Mouse (Mus musculus) embryo, embryonic 10 days (tissue): ENCODE measurements around the gene Gm7075.
"Not testable (repeated sequence)": the region's sequence is repeated elsewhere in the genome, so short reads cannot be mapped to it uniquely, and the experiment has no call there.

Experiments
- DNase-seq: peaks from one replicate; pipeline ENCODE4 v3.0.0-alpha.2; 2015; ENCODE audit warnings: low spot score

The Gm7075 gene

GRCm38 (mm10) chr10:63421739-63422735, at the start of gene Gm7075:
Gene Gm7075, minus strand, starts transcription at chr10:63421789.
- peak; percentile 63 for DNase-seq

DNA sequence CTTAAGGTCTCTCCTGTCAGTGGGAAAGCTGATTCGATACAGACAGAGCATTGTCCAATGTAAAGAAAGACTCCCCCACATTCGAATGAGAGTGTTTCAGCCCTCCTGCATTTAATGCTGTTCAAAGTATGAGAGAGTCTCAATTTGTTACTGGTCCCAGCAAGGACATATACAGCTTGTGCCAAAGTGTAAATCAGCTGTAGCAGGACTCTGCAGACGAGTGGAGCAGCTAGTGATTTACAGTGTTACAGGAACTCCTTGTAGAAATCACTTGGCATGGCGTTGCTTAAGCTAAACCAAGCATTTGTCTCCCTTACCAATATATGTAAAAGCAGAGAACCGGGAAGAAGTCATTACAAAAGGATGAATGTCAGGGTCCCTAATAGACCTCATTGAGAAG, 39.3 kb upstream of the Gm7075 start:
- DNase-seq, result no peak

DNA sequence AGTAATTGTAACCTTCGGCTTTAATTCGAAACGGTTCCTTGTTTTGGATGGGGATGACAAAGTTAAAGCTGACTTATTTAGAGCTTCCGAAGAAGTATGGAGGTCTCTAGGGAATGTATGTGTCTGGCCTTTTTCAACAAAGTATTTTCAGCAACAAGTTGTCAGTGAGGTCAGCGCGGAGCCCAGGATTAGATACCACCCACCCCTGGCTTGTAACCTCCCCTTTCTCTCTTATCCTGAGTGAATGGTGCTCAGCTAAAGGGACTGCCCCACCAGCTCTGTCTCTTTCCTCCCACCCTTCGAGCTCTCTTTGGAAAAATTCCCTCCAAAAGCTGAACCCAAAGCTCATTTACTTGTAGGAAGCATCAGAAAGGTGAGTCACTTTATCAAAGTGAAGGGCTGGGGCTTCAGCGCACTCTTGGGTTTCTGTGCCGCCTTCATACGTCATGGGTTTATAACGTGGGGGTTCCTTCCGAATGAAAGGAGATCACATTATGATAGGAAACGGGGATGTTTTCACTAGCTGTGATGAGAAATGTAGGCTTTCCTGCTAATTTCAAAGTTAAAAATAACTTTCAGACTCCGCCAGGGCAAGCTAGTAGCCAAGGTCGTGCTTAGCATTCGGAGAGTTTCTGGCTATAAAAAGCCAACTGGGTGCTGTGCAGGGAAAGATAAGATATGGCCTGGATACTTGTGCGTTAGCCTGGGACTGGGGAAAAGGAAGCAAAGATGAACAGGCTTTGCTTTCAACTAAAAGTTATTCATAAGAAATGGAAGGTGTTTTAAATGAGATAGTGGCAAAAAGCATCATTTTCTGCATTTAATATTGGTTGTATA, 35.9 kb upstream of the Gm7075 start:
- DNase-seq, result no peak

DNA sequence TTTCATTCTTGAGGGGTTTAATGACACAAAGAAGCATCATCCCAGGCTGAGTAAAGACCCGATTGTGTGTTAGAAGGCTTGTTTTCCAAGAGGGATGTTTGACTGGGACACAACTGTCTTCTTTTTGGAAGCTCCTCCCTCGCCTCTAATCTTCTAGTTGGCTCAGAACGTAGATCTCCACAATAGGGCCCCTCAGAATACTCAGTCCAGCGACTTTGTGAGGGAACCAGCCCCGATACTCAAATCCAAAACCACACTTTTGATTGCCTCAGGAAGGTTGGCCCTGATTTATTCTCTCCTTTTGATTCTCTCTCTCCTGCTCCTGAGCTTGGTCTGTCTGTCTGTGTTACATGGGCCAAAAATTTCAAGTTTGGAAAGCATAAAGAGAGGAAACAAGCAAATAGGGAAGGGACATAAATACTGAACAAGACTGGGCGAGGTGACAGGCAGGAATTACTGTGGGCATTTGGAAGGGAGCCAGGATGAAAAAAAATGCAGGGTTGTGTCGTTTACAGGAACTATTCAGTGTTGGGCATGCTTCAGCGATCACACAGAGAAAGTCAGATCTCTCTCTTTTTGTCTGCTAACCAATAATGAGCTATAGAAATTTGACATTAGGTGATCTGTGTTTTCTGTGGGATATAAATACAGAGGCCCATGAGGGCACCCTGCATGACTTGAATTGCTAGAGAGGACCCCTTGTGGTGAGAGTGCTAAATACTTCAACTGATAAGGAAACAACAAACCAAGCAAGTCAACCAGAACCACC, 33.7 kb upstream of the Gm7075 start:
- DNase-seq, result no peak

DNA sequence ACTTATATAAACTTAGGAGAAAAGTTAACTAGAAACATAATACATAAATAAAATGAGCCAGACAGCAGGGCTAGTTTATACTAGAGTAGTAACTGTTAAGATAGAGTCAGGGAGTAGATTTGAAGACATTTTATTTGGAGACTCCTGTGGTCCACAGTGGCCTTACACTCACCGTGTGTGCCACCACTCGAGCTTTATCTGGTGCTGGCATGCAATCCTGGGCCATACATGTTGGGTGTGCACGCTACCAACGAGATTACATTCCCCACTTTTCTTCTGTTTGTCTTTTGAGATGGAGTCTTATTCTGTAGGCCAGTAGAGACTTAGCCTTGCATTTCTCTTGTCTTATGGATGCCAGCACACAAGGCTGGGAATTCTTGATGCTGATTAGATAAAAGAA, 32.3 kb upstream of the Gm7075 start:
- no peak for DNase-seq

DNA sequence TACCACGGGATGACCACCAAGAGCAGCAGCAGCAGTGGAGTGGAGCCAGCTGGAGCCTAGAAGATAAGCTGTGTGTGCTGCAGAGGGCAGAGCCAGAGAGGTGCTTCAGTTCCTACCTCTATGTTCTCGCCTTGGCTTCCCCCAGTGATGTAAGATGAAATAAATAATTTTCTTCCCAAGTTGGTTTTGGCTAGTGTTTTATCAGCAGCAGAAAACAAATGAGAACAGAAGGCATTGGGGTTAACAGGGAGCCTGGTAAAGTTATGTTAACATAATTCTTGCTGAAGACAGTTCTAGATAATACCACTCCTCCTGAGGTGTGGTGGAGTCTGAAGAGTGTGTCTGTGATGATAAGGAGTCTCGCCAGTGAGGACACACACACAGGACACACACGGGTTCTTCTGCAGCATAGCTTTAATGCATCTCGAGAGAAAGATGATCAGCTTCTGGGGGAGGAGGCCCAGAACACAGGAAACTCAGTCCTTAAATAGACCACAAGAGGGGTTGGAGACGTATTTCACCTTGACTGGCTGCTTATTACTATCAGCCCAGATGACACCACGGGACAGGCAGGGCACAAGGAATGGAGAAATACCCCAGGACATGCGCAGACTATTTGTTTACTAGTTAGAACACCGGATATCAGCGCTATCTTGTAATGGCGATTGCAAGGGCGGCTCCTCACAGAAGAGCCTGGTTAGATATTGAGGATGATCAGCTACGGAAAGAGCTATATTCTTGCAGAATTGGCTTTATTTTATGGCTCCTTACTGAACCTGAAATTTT, 23.2 kb upstream of the Gm7075 start:
- DNase-seq, result not testable (repeated sequence)

DNA sequence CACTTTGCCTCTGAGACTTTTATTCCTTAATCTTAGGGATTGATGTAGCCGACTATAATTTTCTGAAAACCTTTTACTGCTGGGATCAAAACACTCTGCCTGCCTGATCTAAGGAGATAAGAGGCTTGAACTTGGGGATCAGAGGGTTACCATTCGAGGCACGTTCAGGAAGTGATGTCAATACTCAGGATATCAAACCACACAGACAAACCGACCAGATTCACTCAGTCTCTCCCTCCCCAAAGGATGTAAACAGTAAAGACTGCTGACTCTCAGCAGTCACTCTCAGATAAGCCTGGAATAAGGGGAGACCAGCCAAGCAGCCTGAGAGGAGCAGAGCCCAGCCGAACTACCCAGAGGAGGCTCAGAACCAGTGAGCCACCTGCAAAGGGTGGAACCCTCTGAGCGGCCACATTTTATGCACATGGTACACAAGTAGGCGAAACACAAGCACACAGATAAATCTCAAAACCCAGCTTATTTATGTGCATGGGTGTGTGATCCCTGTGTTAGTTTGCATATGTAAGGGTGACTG, 18.2 kb upstream of the Gm7075 start:
- DNase-seq, result no peak

GRCm38 (mm10) chr10:63438736-63439262, 17.2 kb upstream of the Gm7075 start:
- DNase-seq, result no peak

DNA sequence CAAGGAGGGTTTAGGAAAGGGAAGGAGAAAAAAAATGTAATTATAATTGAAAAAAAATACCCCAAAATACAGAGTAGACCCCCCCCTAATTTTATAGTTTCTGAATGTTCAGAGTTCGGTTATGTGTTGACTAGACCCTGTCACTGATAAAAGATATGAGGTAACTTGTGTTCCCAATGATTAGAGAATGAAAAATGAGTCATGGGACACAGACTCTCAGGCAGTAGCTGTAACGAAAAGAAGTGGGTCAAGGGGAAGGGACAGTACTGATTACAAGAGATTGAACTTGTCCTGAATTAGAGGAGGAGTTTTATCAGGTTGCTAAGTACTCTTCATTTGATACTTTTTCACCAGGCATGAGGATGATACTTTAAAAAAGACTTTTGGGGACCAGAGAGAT, 11.3 kb upstream of the Gm7075 start:
- no peak for DNase-seq

DNA sequence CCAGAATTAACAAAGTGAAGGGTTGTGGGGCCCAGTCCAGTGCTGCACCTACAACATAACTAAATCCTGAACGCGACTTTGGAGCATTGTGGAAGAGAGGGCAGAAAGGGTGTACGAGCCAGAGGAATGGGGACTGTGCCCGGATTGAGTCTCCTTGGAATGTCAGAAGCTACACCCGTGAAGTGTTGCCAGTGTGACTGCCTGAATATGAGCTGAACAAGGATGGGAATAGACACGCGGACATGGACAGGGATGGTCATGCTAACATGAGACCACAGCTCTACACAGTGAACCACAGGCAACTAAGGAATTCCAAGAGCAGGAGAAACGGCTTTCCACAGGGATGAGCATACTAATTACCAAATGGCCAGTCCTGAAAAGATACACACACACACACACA, 10.5 kb upstream of the Gm7075 start:
- DNase-seq, result no peak

DNA sequence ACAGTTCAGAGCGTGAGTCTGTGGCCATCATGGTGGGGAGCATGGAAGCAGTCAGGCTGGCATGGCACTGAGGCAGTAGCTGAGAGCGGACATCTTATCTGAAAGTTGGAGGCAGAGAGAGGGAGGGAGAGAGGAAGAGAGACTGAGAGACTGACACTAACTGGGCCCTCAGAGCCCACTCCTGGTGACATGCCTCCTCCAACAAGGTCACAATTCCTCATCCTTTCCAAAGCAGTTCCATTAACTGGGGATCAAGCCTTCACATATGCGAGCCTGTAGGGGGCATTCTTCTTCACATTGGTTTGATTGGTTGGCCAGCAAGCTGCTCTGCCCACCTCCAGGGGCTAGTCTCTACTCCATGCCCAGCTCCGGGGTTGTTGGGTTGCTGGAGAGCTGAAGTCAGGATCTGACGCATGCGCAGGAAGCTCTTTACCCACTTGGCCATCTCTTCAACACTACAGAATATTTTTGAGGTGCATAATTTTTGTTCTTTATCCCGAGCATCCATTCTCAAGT, 9.7 kb upstream of the Gm7075 start:
- no peak for DNase-seq

- peak; percentile 95 for DNase-seq
Measured at GRCm38 (mm10) chr10:63429785-63430305, 8.3 kb upstream of the Gm7075 start, which contains the start of gene Ctnna3. Gene Ctnna3, plus strand, starts transcription at chr10:63430098.

- DNase-seq, result peak; percentile 95
Measured at GRCm38 (mm10) chr10:63429380-63429779, 7.8 kb upstream of the Gm7075 start.

- no peak for DNase-seq
Measured at GRCm38 (mm10) chr10:63429023-63429340, 7.4 kb upstream of the Gm7075 start.

DNA sequence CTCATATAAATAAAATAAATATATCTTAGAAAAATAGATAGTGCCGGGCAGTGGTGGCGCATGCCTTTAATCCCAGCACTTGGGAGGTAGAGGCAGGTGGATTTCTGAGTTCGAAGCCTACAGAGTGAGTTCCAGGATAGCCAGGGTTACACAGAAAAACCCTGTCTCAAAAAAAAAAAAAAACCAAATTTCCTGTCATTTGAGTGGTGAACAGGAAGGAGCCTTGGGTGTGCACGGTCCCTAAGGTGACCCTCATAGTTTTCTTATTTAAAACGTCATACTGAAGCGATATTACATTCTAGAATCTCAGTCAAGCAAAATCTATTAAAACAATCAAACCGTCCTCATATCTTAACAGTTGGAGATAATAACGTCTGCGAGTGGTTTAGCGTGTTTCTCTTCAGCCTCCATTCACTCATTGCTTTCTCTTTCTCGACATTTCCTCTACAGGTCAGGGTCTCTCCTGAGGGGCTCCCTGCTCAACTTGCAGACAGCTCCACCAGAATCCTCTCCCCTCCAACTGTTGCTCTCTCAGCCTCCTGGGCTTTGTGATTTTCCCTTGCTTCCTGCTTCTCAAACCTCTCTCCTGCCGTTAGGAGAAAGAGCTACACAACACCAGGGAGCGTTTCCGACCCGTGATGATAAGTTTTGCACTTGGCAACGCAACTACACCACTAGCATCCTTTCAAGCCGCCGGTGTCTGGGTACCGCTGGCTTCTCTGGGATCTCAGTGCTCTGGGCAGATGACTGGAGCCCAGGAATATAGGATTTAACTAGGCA, 6.8 kb upstream of the Gm7075 start:
- DNase-seq, result peak; percentile 69

DNA sequence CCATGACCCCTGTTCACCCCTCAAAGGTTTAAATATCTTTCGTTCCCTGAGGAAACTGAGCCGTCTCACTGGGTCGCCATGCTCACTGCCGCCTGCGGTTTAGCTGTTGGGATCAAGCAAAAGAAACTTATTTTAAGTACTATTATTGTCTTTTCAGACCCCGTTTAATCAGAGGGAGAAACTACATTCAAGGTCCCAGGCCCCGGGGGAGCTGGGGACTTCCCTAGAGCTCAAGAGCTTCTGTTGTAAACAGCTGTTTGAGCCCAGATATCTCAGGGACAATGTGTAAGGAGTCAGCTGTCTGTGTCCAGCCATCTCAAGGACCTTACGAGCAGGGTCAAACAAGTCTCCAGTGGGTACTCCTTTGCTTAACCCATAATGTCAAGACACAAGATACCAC, 5.6 kb upstream of the Gm7075 start:
- no peak for DNase-seq

- peak; percentile 25 for DNase-seq
Measured at GRCm38 (mm10) chr10:63424475-63424814, 2.9 kb upstream of the Gm7075 start.

- DNase-seq, result no peak
Measured at GRCm38 (mm10) chr10:63423591-63424474, 2.2 kb upstream of the Gm7075 start.

GRCm38 (mm10) chr10:63422736-63422992, 1.1 kb upstream of the Gm7075 start:
- DNase-seq, result no peak
